Mouse (Mus musculus) C2C12 (cell line): ENCODE measurements around the gene Olfr1009. TPM values are rescaled to one million over a fixed set of nuclear protein-coding genes. Genes with fewer than 3 reads are reported as not detected.

Experiments used
- H3K27me3 ChIP-seq: one replicate; pipeline ENCODE4 v1.6.1; 2011; ENCODE audit not compliant: control insufficient read depth, insufficient read depth, insufficient read length
- H3K36me3 ChIP-seq: one replicate; pipeline ENCODE4 v1.6.1; 2011; ENCODE audit not compliant: control insufficient read depth, insufficient read depth
- H3K4me3 ChIP-seq: one replicate; pipeline ENCODE4 v1.5.1; 2011; ENCODE audit warnings: mild to moderate bottlenecking, control low read depth; ENCODE audit not compliant: poor library complexity, insufficient read depth, severe bottlenecking
- H3K79me2 ChIP-seq: one replicate; pipeline ENCODE4 v1.6.1; 2011; ENCODE audit not compliant: control insufficient read depth, insufficient read depth
- H3K79me3 ChIP-seq: one replicate; pipeline ENCODE4 v1.6.1; 2011; ENCODE audit warnings: low read depth, control low read depth
- H3ac ChIP-seq: one replicate; pipeline ENCODE3; 2011; ENCODE audit warnings: low read depth; ENCODE audit not compliant: control insufficient read depth, insufficient read length
- CEBPB ChIP-seq: IDR thresholded peaks from one replicate; pipeline ENCODE4 v1.6.1; 2011; ENCODE audit warnings: low read depth, mild to moderate bottlenecking, control low read depth, moderate library complexity
- CTCF ChIP-seq: IDR thresholded peaks from one replicate; pipeline ENCODE4 v1.5.1; 2011; ENCODE audit not compliant: control insufficient read depth, insufficient read depth, insufficient read length
- FOSL1 ChIP-seq: IDR thresholded peaks from one replicate; pipeline ENCODE4 v1.8.0; 2011; ENCODE audit warnings: mild to moderate bottlenecking, low read length; ENCODE audit not compliant: poor library complexity, insufficient read depth, severe bottlenecking
- MAX ChIP-seq: IDR thresholded peaks from one replicate; pipeline ENCODE4 v1.6.1; 2011; ENCODE audit warnings: mild to moderate bottlenecking, control low read depth
- MYOD1 ChIP-seq: IDR thresholded peaks from one replicate; pipeline ENCODE4 v1.6.1; 2011; ENCODE audit warnings: low read depth; ENCODE audit not compliant: control insufficient read depth, insufficient read length
- MYOG ChIP-seq: IDR thresholded peaks from one replicate; pipeline ENCODE4 v1.6.1; 2011; ENCODE audit not compliant: control insufficient read depth, insufficient read length; ENCODE audit errors: extremely low read depth
- USF1 ChIP-seq: IDR thresholded peaks from one replicate; pipeline ENCODE4 v1.6.1; 2011; ENCODE audit warnings: low read depth, mild to moderate bottlenecking, control low read depth, moderate library complexity
- polyA plus RNA-seq: library from polyadenylated mRNA; unstranded; fragments of >200 nt; fragmentation: generic; extraction: Trizol; gene quantifications from one replicate; pipeline ENCODE4 v1.2.1, GENCODE M21; 2012; ENCODE audit warnings: missing spikeins

The Olfr1009 gene
- polyA plus RNA-seq, 1 experiment = not detected

DNA sequence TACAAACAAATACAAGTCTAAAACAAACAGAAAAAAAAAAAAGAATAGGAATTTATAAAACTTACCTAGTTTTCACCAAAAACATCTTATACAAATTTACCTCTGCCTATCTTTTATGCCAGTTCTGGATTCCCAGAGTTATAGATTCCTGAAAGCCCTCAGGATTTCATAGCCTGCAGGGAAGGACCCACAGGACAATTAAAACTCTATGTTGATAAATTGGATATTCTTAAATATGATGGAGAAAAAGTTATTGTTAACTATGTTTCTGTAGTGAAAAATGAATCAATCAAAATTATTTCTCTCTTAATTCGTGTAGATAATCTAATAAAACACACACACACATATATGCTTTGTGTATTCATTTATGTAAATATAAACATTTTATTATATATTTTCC is 47.4 kb downstream of the Olfr1009 start, which contains the start of gene Olfr1012:
TSS of gene Olfr1012 (minus strand) at position 101 of the 400 bp plus-strand sequence.
- no peaks in the 10 kb centered on the region for H3K79me3 ChIP-seq
- no peaks in the 10 kb centered on the region for H3K36me3 ChIP-seq
- H3K79me2 ChIP-seq = no peaks in the 10 kb centered on the region
- H3K4me3 ChIP-seq = no peak within 1 kb of the TSS
- H3ac ChIP-seq = no peak within 1 kb of the TSS
- no peaks in the 10 kb centered on the region for H3K27me3 ChIP-seq
- no peak for TF ChIP-seq FOSL1
- no peak for TF ChIP-seq MYOG
- no peak for TF ChIP-seq CEBPB
- no peak for TF ChIP-seq CTCF
- no peak for TF ChIP-seq USF1
- no peak for TF ChIP-seq MYOD1
- no peak for TF ChIP-seq MAX

DNA sequence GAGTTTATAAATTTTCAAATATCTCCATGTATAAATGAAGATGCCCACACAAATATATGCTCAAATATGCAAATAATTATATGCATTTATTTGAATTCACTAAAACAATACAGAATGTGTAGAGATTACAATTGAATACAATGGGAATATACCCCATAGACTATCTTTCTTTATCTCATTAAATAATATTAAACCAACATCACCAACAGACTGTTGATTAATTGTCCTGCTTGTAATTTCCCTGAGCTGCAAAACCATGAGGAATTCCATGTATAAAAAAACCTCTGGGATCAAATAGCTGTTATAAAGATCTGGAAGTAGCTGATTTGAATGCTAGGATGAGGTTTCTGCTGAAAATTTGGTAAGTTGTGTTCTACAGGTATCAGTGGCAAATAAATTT is 51.6 kb downstream of the Olfr1009 start, which contains the start of gene Olfr1013:
TSS of gene Olfr1013 (plus strand) at position 301 of the 400 bp plus-strand sequence.
- Histone ChIP-seq H3K27me3 (no peaks in the 10 kb centered on the region), H3K36me3 (no peaks in the 10 kb centered on the region), H3K79me3 (no peaks in the 10 kb centered on the region), H3ac (no peak within 1 kb of the TSS), H3K4me3 (no peak within 1 kb of the TSS), H3K79me2 (no peaks in the 10 kb centered on the region)
- no peak for TF ChIP-seq MYOG
- no peak for TF ChIP-seq MYOD1
- no peak for TF ChIP-seq MAX
- no peak for TF ChIP-seq FOSL1
- no peak for TF ChIP-seq CTCF

DNA sequence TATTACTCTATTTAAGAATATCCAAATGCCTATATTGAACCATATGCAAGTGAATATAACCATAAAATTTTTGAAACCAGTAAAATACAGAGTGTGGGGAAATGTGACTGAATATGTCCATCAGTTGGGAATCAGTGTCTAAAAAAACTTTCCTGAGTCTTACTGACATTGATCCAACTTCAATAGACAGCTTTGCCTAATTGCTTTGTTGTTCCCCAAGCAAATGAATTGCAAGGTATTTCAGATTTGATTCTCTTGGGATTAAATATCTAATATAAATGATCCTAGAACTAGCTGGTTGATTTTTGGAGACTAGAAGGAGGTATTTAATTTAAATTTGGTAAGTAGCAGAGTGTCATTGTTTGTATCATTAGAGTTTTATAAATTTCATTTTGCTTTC is 57.2 kb downstream of the Olfr1009 start, which contains the start of gene Olfr1014:
TSS of gene Olfr1014 (plus strand) at position 301 of the 400 bp plus-strand sequence.
- no peaks in the 10 kb centered on the region for H3K36me3 ChIP-seq
- no peaks in the 10 kb centered on the region for H3K27me3 ChIP-seq
- H3K4me3 ChIP-seq = no peak within 1 kb of the TSS
- no peaks in the 10 kb centered on the region for H3K79me3 ChIP-seq
- H3ac ChIP-seq = no peak within 1 kb of the TSS
- no peaks in the 10 kb centered on the region for H3K79me2 ChIP-seq
- TF ChIP-seq USF1 = no peak

Other genes with a start within 250 kb of the Olfr1009 start
- not detected for gene 4833423E24Rik, start 196.4 kb upstream of the Olfr1009 start, polyA plus RNA-seq
- gene Olfr996, start 136.2 kb upstream of the Olfr1009 start, polyA plus RNA-seq = not detected
- gene Olfr998, start 126.5 kb upstream of the Olfr1009 start, polyA plus RNA-seq = not detected
- not detected for gene Olfr1000, start 103.5 kb upstream of the Olfr1009 start, polyA plus RNA-seq
- not detected for gene Olfr1002, start 64.7 kb upstream of the Olfr1009 start, polyA plus RNA-seq
- gene Olfr154, start 51.0 kb upstream of the Olfr1009 start, polyA plus RNA-seq = not detected
- not detected for gene Olfr1006, start 36.7 kb upstream of the Olfr1009 start, polyA plus RNA-seq
- gene Olfr1008, start 26.0 kb upstream of the Olfr1009 start, polyA plus RNA-seq = not detected
- gene Olfr1012, start 47.3 kb downstream of the Olfr1009 start, polyA plus RNA-seq = not detected
- gene Olfr1013, start 51.7 kb downstream of the Olfr1009 start, polyA plus RNA-seq = not detected
- not detected for gene Olfr1014, start 57.3 kb downstream of the Olfr1009 start, polyA plus RNA-seq
- gene Olfr1015, start 66.6 kb downstream of the Olfr1009 start, polyA plus RNA-seq = not detected
- gene Olfr1016, start 87.1 kb downstream of the Olfr1009 start, polyA plus RNA-seq = not detected
- not detected for gene Olfr1018, start 103.1 kb downstream of the Olfr1009 start, polyA plus RNA-seq
- gene Olfr1019, start 130.1 kb downstream of the Olfr1009 start, polyA plus RNA-seq = not detected
- not detected for gene Olfr1020, start 131.6 kb downstream of the Olfr1009 start, polyA plus RNA-seq
- not detected for gene Olfr1022, start 153.2 kb downstream of the Olfr1009 start, polyA plus RNA-seq
- not detected for gene Olfr1023, start 170.2 kb downstream of the Olfr1009 start, polyA plus RNA-seq
- gene Olfr1024, start 189.6 kb downstream of the Olfr1009 start, polyA plus RNA-seq = not detected
- gene Olfr1025-ps1, start 199.8 kb downstream of the Olfr1009 start, polyA plus RNA-seq = not detected
- gene Olfr1026, start 206.1 kb downstream of the Olfr1009 start, polyA plus RNA-seq = not detected
- gene Olfr1028, start 235.0 kb downstream of the Olfr1009 start, polyA plus RNA-seq = not detected